Mouse (Mus musculus): ENCODE measurements around the gene Zbtb2. TPM values are rescaled to one million over a fixed set of nuclear protein-coding genes. Genes with fewer than 3 reads are reported as not detected.

Gene Zbtb2
- total and polyA plus RNA-seq, 3 experiments: 8.6 to 12.7 TPM; not detected in 1

DNA sequence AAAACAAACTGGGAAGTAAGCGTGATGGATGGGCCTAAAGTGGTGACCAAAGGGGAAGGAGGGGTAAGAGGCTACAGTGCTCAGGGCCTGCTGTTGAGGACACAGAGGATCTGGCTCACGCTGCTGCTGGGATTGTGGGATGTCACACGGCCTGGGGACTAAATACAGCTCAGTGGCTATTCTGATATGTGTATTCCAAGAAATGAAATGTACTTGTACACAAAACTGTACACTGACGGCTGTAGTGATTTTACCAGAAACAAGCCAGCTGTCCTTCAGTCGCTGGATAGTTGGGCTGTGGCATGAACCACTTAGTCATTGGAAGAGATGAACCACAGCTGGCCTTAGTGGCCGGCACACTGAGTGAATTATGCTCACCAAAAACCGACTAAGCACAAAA, 11.4 kb downstream of the Zbtb2 start:
- H3K9me3 ChIP-seq (replicated peaks; ENCODE audit: insufficient read depth, low read length): no peaks in the 10 kb centered on the region
- H3K4me1 ChIP-seq (ENCODE audit: control insufficient read depth in 1 of 2, insufficient read depth in 2 of 2, low read length in 2 of 2): no peaks in the 10 kb centered on the region
- H3K79me2 ChIP-seq (ENCODE audit: control insufficient read depth, insufficient read depth, low read length, poor library complexity): no peaks in the 10 kb centered on the region; the same call in 1 of the 2 replicates
- H3K36me3 ChIP-seq (ENCODE audit: control insufficient read depth in 1 of 2, insufficient read depth in 2 of 2, low read length in 2 of 2): no peaks in the 10 kb centered on the region
- no peak for TF ChIP-seq BHLHE40 (IDR thresholded peaks at IDR 0.05; ENCODE audit: borderline replicate concordance, low read depth, low read length)
- no peak for TF ChIP-seq ETS1 (IDR thresholded peaks at IDR 0.05; ENCODE audit: low read depth, low read length)
- TF ChIP-seq ZC3H11A (IDR thresholded peaks at IDR 0.05; ENCODE audit: low read depth, low read length): no peak
- TF ChIP-seq NELFE (IDR thresholded peaks at IDR 0.05; ENCODE audit: low read depth, low read length): no peak
- TF ChIP-seq SMC3 (IDR thresholded peaks at IDR 0.05; ENCODE audit: low read depth, low read length): no peak
- no peak for TF ChIP-seq RCOR1 (IDR thresholded peaks at IDR 0.05; ENCODE audit: low read depth, low read length)
- no peak for TF ChIP-seq GABPA (IDR thresholded peaks at IDR 0.05; ENCODE audit: low read depth, low read length)
- TF ChIP-seq MAX (IDR thresholded peaks at IDR 0.05; ENCODE audit: low read length): no peak
- no peak for TF ChIP-seq GATA1 (IDR thresholded peaks at IDR 0.05; ENCODE audit: low read depth, low read length)
- no peak for TF ChIP-seq POLR2A (IDR thresholded peaks at IDR 0.05; ENCODE audit: control insufficient read depth in 1 of 2, insufficient read depth in 1 of 2, low read depth in 1 of 2, low read length in 2 of 2, poor library complexity in 1 of 2)
- TF ChIP-seq NRF1 (IDR thresholded peaks at IDR 0.05; ENCODE audit: insufficient read depth, low read depth, low read length, poor library complexity, severe bottlenecking): no peak
- H3K27me3 ChIP-seq (ENCODE audit: control insufficient read depth in 1 of 2, insufficient read depth in 2 of 2, low read length in 2 of 2): no peaks in the 10 kb centered on the region
- no peak overlapping the region for H3K27ac ChIP-seq (ENCODE audit: control insufficient read depth, low read depth, low read length)
- DNase-seq (ENCODE audit: low read depth, low spot score): no peak
- no peak overlapping the region for H3K9ac ChIP-seq (ENCODE audit: control insufficient read depth, low read depth, low read length, poor library complexity, severe bottlenecking)
- no peak overlapping the region for H3K4me3 ChIP-seq (ENCODE audit: control insufficient read depth in 1 of 2, insufficient read depth in 1 of 2, low read depth in 2 of 2, low read length in 2 of 2)

DNA sequence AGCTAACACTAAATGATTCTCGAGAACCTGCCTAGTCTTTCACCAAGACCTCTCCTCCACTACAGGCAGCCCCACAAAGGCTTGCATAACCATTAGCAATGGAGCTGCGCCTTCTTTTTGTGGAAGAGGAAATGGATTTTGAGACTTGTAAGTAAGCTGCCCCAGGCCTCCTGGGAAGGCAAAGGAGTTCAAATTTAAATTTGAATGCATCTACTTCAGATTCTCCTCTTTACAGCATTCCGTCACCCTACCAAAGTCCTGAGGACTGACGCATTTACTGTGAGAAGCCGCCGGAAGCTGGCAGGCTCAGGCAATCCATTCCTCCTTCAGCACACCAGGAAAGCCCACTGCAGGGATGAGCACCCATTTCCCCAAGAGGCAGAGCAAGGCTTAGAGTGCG, 12.6 kb downstream of the Zbtb2 start:
- no peaks in the 10 kb centered on the region for H3K4me1 ChIP-seq (ENCODE audit: control insufficient read depth in 1 of 2, insufficient read depth in 2 of 2, low read length in 2 of 2)
- H3K27me3 ChIP-seq (ENCODE audit: control insufficient read depth in 1 of 2, insufficient read depth in 2 of 2, low read length in 2 of 2): no peaks in the 10 kb centered on the region
- no peak for DNase-seq (ENCODE audit: low read depth, low spot score)
- H3K4me3 ChIP-seq (ENCODE audit: control insufficient read depth in 1 of 2, insufficient read depth in 1 of 2, low read depth in 2 of 2, low read length in 2 of 2): no peak overlapping the region
- H3K79me2 ChIP-seq (ENCODE audit: control insufficient read depth, insufficient read depth, low read length, poor library complexity): no peaks in the 10 kb centered on the region; the same call in 1 of the 2 replicates
- H3K36me3 ChIP-seq (ENCODE audit: control insufficient read depth in 1 of 2, insufficient read depth in 2 of 2, low read length in 2 of 2): no peaks in the 10 kb centered on the region
- H3K9ac ChIP-seq (ENCODE audit: control insufficient read depth, low read depth, low read length, poor library complexity, severe bottlenecking): no peak overlapping the region
- no peak overlapping the region for H3K27ac ChIP-seq (ENCODE audit: control insufficient read depth, low read depth, low read length)
- no peaks in the 10 kb centered on the region for H3K9me3 ChIP-seq (replicated peaks; ENCODE audit: insufficient read depth, low read length)
- TF ChIP-seq UBTF (IDR thresholded peaks at IDR 0.05; ENCODE audit: borderline replicate concordance, insufficient read depth, low read depth, low read length): no peak

- no peak overlapping the region for H3K4me3 ChIP-seq (ENCODE audit: control insufficient read depth in 1 of 2, insufficient read depth in 1 of 2, low read depth in 2 of 2, low read length in 2 of 2)
- H3K79me2 ChIP-seq (ENCODE audit: control insufficient read depth, insufficient read depth, low read length, poor library complexity): no peaks in the 10 kb centered on the region; the same call in 1 of the 2 replicates
- H3K27ac ChIP-seq (ENCODE audit: control insufficient read depth, low read depth, low read length): no peak overlapping the region
- no peaks in the 10 kb centered on the region for H3K36me3 ChIP-seq (ENCODE audit: control insufficient read depth in 1 of 2, insufficient read depth in 2 of 2, low read length in 2 of 2)
- TF ChIP-seq MAFK (IDR thresholded peaks at IDR 0.05; ENCODE audit: borderline replicate concordance, low read depth, low read length): no peak
- no peak for TF ChIP-seq RAD21 (IDR thresholded peaks at IDR 0.05; ENCODE audit: low read depth, low read length)
- TF ChIP-seq TBP (IDR thresholded peaks at IDR 0.05; ENCODE audit: low read depth, low read length): no peak
- no peak for TF ChIP-seq CHD1 (IDR thresholded peaks at IDR 0.05; ENCODE audit: low read depth, low read length)
- no peak for TF ChIP-seq GATA1 (IDR thresholded peaks at IDR 0.05; ENCODE audit: low read depth, low read length)
- TF ChIP-seq RCOR1 (IDR thresholded peaks at IDR 0.05; ENCODE audit: low read depth, low read length): no peak
- TF ChIP-seq MAX (IDR thresholded peaks at IDR 0.05; ENCODE audit: low read length): no peak
- H3K27me3 ChIP-seq (ENCODE audit: control insufficient read depth in 1 of 2, insufficient read depth in 2 of 2, low read length in 2 of 2): no peaks in the 10 kb centered on the region
- H3K4me1 ChIP-seq (ENCODE audit: control insufficient read depth in 1 of 2, insufficient read depth in 2 of 2, low read length in 2 of 2): no peaks in the 10 kb centered on the region
- no peaks in the 10 kb centered on the region for H3K9me3 ChIP-seq (replicated peaks; ENCODE audit: insufficient read depth, low read length)
- DNase-seq (ENCODE audit: low read depth, low spot score): no peak
- no peak overlapping the region for H3K9ac ChIP-seq (ENCODE audit: control insufficient read depth, low read depth, low read length, poor library complexity, severe bottlenecking)
These were observed 13.2 kb downstream of the Zbtb2 start for GRCm38 (mm10) chr10:4374734-4375133.

All from MEL (cell line).